Mouse (Mus musculus) limb, embryonic 12.5 days (tissue): Measurements from ENCODE around the gene D2hgdh. TPM values are rescaled to one million over a fixed set of nuclear protein-coding genes. Genes with fewer than 3 reads are reported as not detected.

Source experiments
- ATAC-seq: fragments of 200-750 bp; cut with Nextera tagmentation; 2 replicates; pipeline ENCODE4 v1.8.0; 2017; ENCODE audit warnings: low read depth, moderate TSS enrichment; ENCODE audit not compliant: insufficient number of reproducible peaks, insufficient read depth, low FRiP score, low TSS enrichment
- H3K27ac ChIP-seq: fragments of 300-500 bp; sonication (generic); 2 replicates; pipeline ENCODE4 v1.5.1; 2016; ENCODE audit warnings: mild to moderate bottlenecking, moderate library complexity
- H3K27me3 ChIP-seq: fragments of 300-500 bp; sonication (generic); 2 replicates; pipeline ENCODE4 v1.6.1; 2016; ENCODE audit warnings: mild to moderate bottlenecking, moderate library complexity
- H3K36me3 ChIP-seq: fragments of 300-500 bp; sonication (generic); 2 replicates; pipeline ENCODE4 v1.6.1; 2016; ENCODE audit warnings: mild to moderate bottlenecking, moderate library complexity
- H3K4me1 ChIP-seq: fragments of 300-500 bp; sonication (generic); replicated peaks from 2 replicates; pipeline ENCODE4 v1.6.1; 2016
- H3K4me2 ChIP-seq: fragments of 300-500 bp; sonication (generic); 2 replicates; pipeline ENCODE4 v1.6.1; 2016; ENCODE audit warnings: mild to moderate bottlenecking, moderate library complexity
- H3K4me3 ChIP-seq: fragments of 300-500 bp; sonication (generic); replicated peaks from 2 replicates; pipeline ENCODE4 v1.5.1; 2016; ENCODE audit warnings: mild to moderate bottlenecking
- H3K9ac ChIP-seq: fragments of 300-500 bp; sonication (generic); replicated peaks from 2 replicates; pipeline ENCODE4 v1.6.1; 2016; ENCODE audit warnings: mild to moderate bottlenecking, moderate library complexity
- H3K9me3 ChIP-seq: fragments of 300-500 bp; sonication (generic); 2 replicates; pipeline ENCODE4 v1.6.1; 2016; ENCODE audit warnings: mild to moderate bottlenecking, moderate library complexity
- WGBS: fragments of 180-500 bp; shearing (Covaris S2); methylation state at CpG from one replicate; pipeline ENCODE4 v1.1.7; 2016; 5-methylcytosine and 5-hydroxymethylcytosine counted together
- polyA plus RNA-seq: library from polyadenylated mRNA; unstranded; fragments of >200 nt; fragmentation: Nextera tagmentation; extraction: Ambion mirVana; gene quantifications from 2 replicates; pipeline ENCODE4 v1.2.1, GENCODE M21; 2016

D2hgdh gene
- polyA plus RNA-seq, 1 experiment from 2014 or later, result 16.2 TPM

DNA sequence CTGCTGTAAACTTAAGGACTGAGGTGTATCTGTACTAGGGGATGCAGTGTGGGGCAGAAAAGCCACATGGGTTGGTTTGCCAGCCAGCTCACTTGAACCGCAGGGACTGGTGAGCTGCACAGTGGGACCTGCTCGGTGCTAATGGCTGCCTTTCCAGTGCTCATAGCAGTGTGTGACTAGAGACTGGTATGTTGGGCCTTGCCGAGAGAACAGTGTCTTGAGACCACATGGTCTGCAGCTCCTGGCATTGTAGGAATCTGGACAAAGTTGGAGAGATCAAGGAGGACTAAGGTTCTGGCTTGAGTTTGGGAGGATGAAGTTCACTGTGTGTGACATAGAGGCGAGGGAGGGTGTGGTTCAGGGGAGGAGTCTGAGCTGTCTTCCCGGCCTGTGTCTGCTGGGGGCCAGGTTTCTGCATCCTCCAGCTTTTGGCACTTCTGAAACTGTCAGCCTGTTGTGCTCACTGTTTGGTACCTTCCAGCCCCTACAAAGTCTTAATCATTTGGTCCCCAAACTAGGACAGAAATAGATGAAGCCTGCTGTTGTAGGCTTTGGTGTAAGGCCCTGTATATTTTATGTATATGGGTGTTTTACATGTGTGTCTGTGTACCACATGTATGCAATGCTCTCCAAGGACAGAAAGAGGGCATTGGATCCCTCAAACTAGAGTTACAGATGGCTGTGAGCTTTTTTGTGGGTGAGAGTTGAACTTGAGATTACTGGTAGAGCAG is 19.3 kb upstream of the D2hgdh start:
- no peak for ATAC-seq
- H3K27me3 ChIP-seq, result no peaks in the 10 kb centered on the region
- no peak overlapping the region for H3K27ac ChIP-seq
- H3K9me3 ChIP-seq, result no peaks in the 10 kb centered on the region
- H3K4me3 ChIP-seq, result no peak overlapping the region
- H3K9ac ChIP-seq, result no peak overlapping the region
- peak overlapping the region; percentile 83; the same call in 1 of the 2 replicates for H3K4me2 ChIP-seq
- peaks cover 29% of the 10 kb centered on the region for H3K4me1 ChIP-seq
- peaks cover 40% of the 10 kb centered on the region for H3K36me3 ChIP-seq
- 74% methylated on average over 5 of the region's 5 CpGs for WGBS

DNA sequence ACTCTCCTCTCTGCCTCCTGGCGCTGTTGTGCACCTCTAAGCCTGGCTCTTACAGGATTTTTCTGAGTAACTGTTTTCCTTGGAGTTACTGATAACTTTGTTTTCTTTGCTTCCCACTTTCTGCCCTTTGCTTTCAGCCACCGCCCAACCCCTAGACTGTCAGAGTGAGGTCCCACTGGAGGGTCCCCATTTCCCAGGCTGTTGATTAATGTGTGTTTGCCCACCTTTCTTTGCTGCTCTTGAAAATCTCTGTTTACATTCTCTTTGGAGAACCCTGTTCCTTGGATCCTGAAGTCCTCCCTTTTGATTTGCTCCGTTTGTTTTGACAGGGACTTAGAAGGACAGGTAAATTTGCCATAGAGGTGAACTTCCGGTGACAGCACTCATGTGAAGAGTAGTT is 15.8 kb upstream of the D2hgdh start:
- no peak overlapping the region for H3K9ac ChIP-seq
- no peak overlapping the region for H3K4me3 ChIP-seq
- H3K36me3 ChIP-seq, result peaks cover 75% of the 10 kb centered on the region
- no peaks in the 10 kb centered on the region for H3K9me3 ChIP-seq
- H3K27ac ChIP-seq, result no peak overlapping the region
- no peak overlapping the region for H3K4me2 ChIP-seq
- no peaks in the 10 kb centered on the region for H3K27me3 ChIP-seq
- 90% methylated on average over 4 of the region's 4 CpGs for WGBS
- no peak for ATAC-seq
- peaks cover 15% of the 10 kb centered on the region for H3K4me1 ChIP-seq

DNA sequence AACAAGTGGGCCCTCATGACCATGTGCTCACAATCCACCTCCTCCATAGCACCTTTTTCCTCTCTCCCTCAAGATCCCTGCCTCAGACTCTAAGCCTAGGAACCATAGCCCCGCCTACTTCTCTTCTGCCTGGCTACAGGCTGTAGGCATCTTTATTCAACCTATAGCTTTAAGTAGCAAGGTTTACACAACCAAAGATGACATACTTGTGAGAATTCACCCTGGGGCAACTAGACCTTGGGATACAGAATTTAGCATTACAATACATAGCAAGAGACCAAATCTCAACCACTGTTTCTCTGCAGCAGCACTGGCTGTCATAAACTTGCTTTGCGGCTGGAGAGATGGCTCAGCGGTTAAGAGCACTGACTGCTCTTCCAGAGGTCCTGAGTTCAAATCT is 14.7 kb upstream of the D2hgdh start:
- Histone ChIP-seq H3K27me3 (no peaks in the 10 kb centered on the region), H3K4me3 (no peak overlapping the region), H3K27ac (no peak overlapping the region), H3K9me3 (no peaks in the 10 kb centered on the region), H3K9ac (no peak overlapping the region), H3K4me2 (no peak overlapping the region), H3K4me1 (peaks cover 7% of the 10 kb centered on the region; the same call in 1 of the 2 replicates), H3K36me3 (peaks cover 86% of the 10 kb centered on the region)
- ATAC-seq, result no peak
- whole genome bisulfite sequencing, result 96% methylated on average over 3 of the region's 3 CpGs

DNA sequence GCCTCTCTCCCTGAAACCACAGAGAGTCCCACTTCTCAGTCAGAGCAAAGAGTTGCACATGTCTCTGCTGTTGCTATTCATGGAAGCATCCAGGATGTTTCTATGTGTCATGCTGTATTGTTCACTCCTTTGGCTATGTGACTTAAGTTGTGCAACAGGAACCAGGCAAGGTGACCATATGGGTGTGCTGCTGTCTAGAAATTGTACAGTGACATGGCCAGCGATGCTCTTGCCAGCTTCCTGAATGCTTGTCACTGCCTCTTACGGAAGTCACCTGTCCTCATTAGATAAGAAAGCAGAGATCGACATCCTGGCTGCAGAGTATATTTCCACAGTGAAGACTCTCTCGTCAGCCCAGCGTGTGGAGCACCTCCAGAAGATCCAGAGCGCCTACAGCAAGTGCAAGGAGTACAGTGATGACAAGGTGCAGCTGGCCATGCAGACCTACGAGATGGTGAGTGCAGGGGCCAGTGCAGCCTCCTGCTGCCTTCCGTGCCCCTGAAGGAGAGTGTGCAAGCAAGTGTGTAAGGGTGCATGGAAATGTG is 13.1 kb upstream of the D2hgdh start:
- H3K4me1 ChIP-seq, result no peaks in the 10 kb centered on the region
- H3K27me3 ChIP-seq, result no peaks in the 10 kb centered on the region
- 94% methylated on average over 8 of the region's 8 CpGs for WGBS
- peaks cover 94% of the 10 kb centered on the region for H3K36me3 ChIP-seq
- ATAC-seq, result no peak
- H3K9me3 ChIP-seq, result no peaks in the 10 kb centered on the region
- no peak overlapping the region for H3K4me3 ChIP-seq
- H3K27ac ChIP-seq, result no peak overlapping the region
- no peak overlapping the region for H3K4me2 ChIP-seq
- no peak overlapping the region for H3K9ac ChIP-seq

DNA sequence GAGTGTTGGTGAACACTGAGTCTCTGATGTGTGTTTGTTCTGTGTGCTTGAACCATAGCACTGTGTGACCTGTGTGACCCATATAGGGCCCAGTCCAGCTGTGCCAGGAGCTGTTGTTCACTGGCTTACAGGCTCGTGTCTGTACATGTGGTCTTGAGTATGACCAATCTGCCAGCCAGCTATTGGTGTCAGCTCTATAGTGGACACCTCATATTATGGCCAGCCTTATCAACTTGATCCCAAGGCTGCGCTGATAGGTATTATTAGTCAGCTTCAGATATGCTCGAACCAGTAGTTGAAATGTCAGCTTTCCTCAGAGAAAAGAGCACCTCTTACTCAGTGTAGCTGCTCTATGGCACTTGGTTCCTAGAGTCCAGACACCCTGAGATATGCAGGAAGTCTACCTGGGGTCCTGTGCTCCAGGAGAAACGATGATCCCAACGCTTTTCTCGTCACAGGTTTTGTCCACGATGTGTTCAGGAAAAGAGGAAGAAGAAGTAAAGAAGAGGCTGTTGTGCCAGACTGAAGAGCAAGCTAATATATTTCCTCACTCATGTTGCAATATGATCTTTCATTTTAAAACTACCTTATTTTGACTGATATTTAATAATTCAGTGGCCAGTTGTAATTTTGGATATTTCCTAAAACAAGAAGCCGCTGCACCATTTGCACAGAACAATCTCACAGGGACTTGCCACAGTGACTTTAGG is 6.7 kb upstream of the D2hgdh start:
- Histone ChIP-seq H3K9ac (no peak overlapping the region), H3K27me3 (no peaks in the 10 kb centered on the region), H3K4me2 (no peak overlapping the region), H3K27ac (no peak overlapping the region), H3K36me3 (peaks cover 88% of the 10 kb centered on the region), H3K4me1 (no peaks in the 10 kb centered on the region), H3K4me3 (no peak overlapping the region), H3K9me3 (no peaks in the 10 kb centered on the region)
- ATAC-seq, result no peak
- 97% methylated on average over 8 of the region's 8 CpGs for WGBS

DNA sequence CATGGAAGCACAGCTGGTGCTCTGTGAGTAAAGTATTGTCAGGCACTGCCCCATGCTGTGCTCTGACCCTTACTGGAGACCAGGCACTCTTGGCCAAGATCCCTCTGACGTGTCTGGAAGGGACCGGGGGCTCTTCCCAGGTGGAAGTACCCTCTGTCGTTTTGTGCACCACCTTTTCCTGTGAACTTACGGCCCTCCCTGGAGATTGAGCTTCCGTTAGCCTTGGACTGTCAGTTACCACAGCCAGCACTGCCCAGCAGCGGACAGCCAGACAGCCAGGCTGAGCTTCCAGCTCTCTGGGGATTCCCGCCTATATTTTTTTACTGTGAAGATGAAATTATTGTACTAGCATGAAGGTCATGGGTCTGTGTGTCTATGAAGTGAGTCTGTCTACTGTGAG is 6.0 kb upstream of the D2hgdh start:
- Histone ChIP-seq H3K36me3 (peaks cover 80% of the 10 kb centered on the region), H3K4me3 (no peak overlapping the region), H3K27ac (no peak overlapping the region), H3K9me3 (no peaks in the 10 kb centered on the region), H3K27me3 (no peaks in the 10 kb centered on the region), H3K4me1 (no peaks in the 10 kb centered on the region), H3K4me2 (no peak overlapping the region), H3K9ac (no peak overlapping the region)
- WGBS, result 88% methylated on average over 7 of the region's 7 CpGs
- no peak for ATAC-seq

DNA sequence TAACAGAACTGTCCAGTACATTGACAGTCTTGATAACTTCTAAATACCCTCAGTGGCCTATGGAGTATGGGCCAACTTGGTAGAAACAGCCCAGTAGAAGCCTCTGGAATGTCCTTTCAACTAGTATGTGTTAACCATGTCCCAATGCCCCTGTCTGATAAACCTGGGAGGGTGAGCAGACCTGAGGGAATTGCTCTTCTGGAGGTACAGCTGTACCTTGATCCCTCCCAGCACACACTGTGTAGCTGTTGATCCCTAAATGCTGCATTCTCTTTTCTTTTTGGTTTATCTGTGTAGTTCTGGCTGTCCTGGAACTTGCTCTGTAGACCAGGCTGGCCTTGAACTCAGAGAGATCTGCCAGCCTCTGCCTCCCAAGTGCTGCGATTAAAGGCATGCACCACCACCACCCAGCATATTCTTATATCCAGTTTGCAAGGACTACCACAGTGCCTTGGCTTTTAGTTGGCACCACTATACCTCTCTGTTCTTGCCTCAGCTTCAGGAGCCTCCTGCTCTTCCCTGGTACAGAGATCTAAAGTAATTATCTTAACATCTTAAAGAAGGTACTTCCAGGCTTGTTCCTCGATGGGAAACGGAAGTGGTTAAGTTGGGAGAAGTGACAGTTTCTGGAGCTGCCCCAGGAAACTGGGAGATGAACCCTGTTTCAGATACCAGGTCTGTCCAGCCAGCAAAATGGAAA is 763 bp upstream of the D2hgdh start:
- Histone ChIP-seq H3K9ac (no peak overlapping the region), H3K27me3 (no peaks in the 10 kb centered on the region), H3K4me1 (peaks cover 5% of the 10 kb centered on the region), H3K27ac (peak overlapping the region; percentile 96; the same call in 1 of the 2 replicates), H3K4me2 (peak overlapping the region; percentile 79), H3K9me3 (no peaks in the 10 kb centered on the region), H3K4me3 (no peak overlapping the region), H3K36me3 (peaks cover 28% of the 10 kb centered on the region)
- no peak for ATAC-seq
- WGBS, result 81% methylated on average over 3 of the region's 3 CpGs

DNA sequence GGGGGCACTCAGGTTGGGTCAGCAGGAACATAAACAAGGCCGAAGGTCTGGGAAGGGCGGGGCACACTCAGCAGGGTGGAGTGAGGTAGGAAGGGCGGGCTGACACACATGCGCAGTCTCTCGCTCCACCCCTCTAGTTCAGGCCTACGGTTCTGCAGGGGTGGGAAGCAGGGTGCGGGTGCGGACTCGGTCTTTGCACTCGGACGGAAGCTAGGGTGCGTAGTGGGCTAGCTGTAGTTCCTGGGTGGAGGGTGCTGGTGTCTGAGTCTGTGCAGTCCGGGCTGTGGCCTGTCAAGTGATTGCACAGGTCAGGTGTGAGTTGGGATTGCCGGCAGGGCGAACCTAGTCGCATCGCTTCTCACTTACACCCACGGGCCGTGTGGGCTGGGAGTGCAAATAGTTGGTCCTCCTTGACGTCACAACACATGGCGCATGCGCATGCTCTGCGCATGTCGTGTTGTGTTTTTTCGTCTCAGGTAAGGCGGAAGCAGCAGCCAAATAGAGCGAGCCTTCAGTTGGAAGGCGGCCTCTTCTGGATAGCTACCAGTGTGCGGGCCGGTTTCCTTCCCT is 481 bp downstream of the D2hgdh start:
- H3K27me3 ChIP-seq, result no peaks in the 10 kb centered on the region
- H3K27ac ChIP-seq, result peak overlapping the region; percentile 96
- WGBS, result under 1% methylated on average over 30 of the region's 30 CpGs
- peak overlapping the region; percentile 70 for H3K9ac ChIP-seq
- peak overlapping the region; percentile 79 for H3K4me2 ChIP-seq
- H3K4me1 ChIP-seq, result peaks cover 5% of the 10 kb centered on the region
- H3K4me3 ChIP-seq, result peak overlapping the region; percentile 58
- peaks cover 16% of the 10 kb centered on the region for H3K36me3 ChIP-seq
- ATAC-seq, result peak; percentile 95
- H3K9me3 ChIP-seq, result no peaks in the 10 kb centered on the region

DNA sequence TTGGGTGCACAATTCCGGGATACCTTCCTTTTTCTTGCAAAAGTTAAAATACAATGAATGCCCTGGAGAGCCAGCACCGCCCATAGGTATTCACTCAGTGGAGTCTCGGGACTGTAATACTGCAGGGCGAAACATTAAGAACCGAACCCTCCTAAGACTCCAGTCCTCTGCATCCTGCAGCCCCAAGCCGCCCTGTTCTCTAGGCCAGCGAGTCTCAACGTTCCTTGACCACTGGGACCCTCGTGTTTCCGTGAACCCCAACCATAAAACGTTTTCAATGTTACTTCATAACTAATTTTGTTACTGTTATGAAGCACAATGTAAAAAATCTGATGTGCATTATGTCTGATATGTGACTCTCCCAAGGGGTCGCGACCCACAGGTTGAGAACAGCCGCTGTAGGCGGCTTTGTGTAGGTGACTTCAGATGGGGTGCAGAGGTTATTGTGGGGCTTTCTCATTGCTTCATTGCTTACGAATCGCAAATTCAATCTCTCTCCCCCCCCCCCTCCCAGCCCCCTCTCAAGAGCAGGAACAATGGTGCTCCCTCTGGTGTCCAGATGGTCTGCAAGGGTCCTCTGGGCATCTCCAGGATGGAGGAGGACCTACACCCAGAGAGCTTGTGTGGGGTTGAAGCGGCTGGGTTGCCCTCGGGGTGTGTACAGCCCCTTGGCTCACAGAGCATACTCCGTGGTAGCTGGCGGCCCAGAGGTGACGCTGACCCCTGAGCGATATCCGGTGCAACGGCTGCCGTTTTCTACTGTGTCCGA is 1.2 kb downstream of the D2hgdh start:
- peak overlapping the region; percentile 96 for H3K27ac ChIP-seq
- peak overlapping the region; percentile 79 for H3K4me2 ChIP-seq
- peak overlapping the region; percentile 58 for H3K4me3 ChIP-seq
- H3K4me1 ChIP-seq, result peaks cover 5% of the 10 kb centered on the region
- H3K27me3 ChIP-seq, result no peaks in the 10 kb centered on the region
- H3K9ac ChIP-seq, result peak overlapping the region; percentile 70
- H3K36me3 ChIP-seq, result peaks cover 8% of the 10 kb centered on the region
- peak; percentile 23; the same call in 1 of the 2 replicates for ATAC-seq
- no peaks in the 10 kb centered on the region for H3K9me3 ChIP-seq
- 43% methylated on average over 27 of the region's 27 CpGs for WGBS

DNA sequence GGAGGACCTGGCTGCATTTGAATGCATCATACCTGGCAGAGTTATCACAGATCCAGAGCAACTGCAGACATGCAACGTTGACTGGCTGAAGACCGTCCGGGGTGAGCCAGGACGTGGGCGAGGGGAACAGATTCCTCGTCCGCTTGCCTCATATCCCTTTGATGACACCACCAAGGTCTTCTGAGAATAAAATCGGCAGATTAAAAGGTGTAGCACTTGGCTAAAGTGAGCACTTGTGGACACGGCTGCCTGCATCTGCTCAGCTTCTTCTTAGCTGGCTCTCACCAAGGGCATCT is 1.8 kb downstream of the D2hgdh start:
- H3K4me3 ChIP-seq, result no peak overlapping the region
- H3K27ac ChIP-seq, result no peak overlapping the region
- no peak for ATAC-seq
- H3K9ac ChIP-seq, result no peak overlapping the region
- WGBS, result 95% methylated on average over 9 of the region's 9 CpGs
- peak overlapping the region; percentile 79 for H3K4me2 ChIP-seq
- no peaks in the 10 kb centered on the region for H3K9me3 ChIP-seq
- H3K36me3 ChIP-seq, result peaks cover 3% of the 10 kb centered on the region
- peaks cover 5% of the 10 kb centered on the region for H3K4me1 ChIP-seq
- H3K27me3 ChIP-seq, result no peaks in the 10 kb centered on the region
